8 mouse cellular contexts compared by ENCODE assay signal in genomic region chr11:20231128-20231878, GRCm38 (mm10). TPM values are rescaled to one million over a fixed set of nuclear protein-coding genes. Genes with fewer than 3 reads are reported as not detected.
A peak's percentile ranks its signal among the peaks of the same experiment; 100 is the strongest.
DNase-seq lines count a peak whose midpoint lies in the region; ATAC-seq lines count a peak whose summit lies in the region.

No protein-coding gene starts in this region.

- H3K27ac ChIP-seq in embryonic facial prominence, embryonic 14.5 days (replicated peaks; ENCODE audit: low read depth, low read length) = peak overlapping the region; percentile 56
- peak overlapping the region; percentile 75 for H3K27ac ChIP-seq in hindbrain, embryonic 10.5 days
- peak overlapping the region; percentile 38 for H3K27ac ChIP-seq in liver, embryonic 15.5 days (replicated peaks)
- no peak overlapping the region for H3K27ac ChIP-seq in neural tube, embryonic 11.5 days (ENCODE audit: low read depth, low read length)

- WGBS in embryonic facial prominence, embryonic 14.5 days = 57% methylated on average over 8 of the region's 8 CpGs
- 46% methylated on average over 8 of the region's 8 CpGs for WGBS in hindbrain, embryonic 10.5 days
- 22% methylated on average over 8 of the region's 8 CpGs for WGBS in liver, embryonic 15.5 days (ENCODE audit: insufficient replicate concordance)
- WGBS in neural tube, embryonic 11.5 days = 52% methylated on average over 8 of the region's 8 CpGs

- H3K4me3 ChIP-seq in embryonic facial prominence, embryonic 14.5 days (ENCODE audit: low read depth, low read length) = no peak overlapping the region
- no peak overlapping the region for H3K4me3 ChIP-seq in hindbrain, embryonic 10.5 days
- H3K4me3 ChIP-seq in liver, embryonic 15.5 days (replicated peaks) = no peak overlapping the region
- no peak overlapping the region for H3K4me3 ChIP-seq in neural tube, embryonic 11.5 days (ENCODE audit: low read depth, low read length)

- ATAC-seq in embryonic facial prominence, embryonic 14.5 days (ENCODE audit: low read depth) = peak; percentile 41
- peak; percentile 81 for ATAC-seq in liver, embryonic 15.5 days (ENCODE audit: insufficient read depth)
- ATAC-seq in neural tube, embryonic 11.5 days (ENCODE audit: insufficient read depth, low FRiP score, low TSS enrichment) = 0 out of 2 replicates have a peak, but pooled peaks have one; percentile 20

- no peaks in the 10 kb centered on the region for H3K27me3 ChIP-seq in embryonic facial prominence, embryonic 14.5 days (replicated peaks; ENCODE audit: control insufficient read depth, insufficient read depth, low read length)
- H3K27me3 ChIP-seq in hindbrain, embryonic 10.5 days (ENCODE audit: insufficient read depth, poor library complexity, severe bottlenecking) = no peaks in the 10 kb centered on the region
- H3K27me3 ChIP-seq in liver, embryonic 15.5 days = no peaks in the 10 kb centered on the region
- no peaks in the 10 kb centered on the region for H3K27me3 ChIP-seq in neural tube, embryonic 11.5 days (ENCODE audit: control insufficient read depth, insufficient read depth, low read length)

- peak; percentile 99 for DNase-seq in 416B (ENCODE audit: low read depth)
- DNase-seq in ES-CJ7 (ENCODE audit: low read depth, low spot score) = peak; percentile 99
- DNase-seq in embryonic facial prominence, embryonic 14.5 days (ENCODE audit: low spot score) = peak; percentile 68
- peak; percentile 36 for DNase-seq in hindbrain, embryonic 10.5 days (ENCODE audit: low spot score)
- DNase-seq in neural tube, embryonic 11.5 days (ENCODE audit: low spot score) = peak; percentile 19
- DNase-seq in cerebellum, postnatal 14 days = no peak
- DNase-seq in spleen, adult 18-20 months = no peak

- H3K4me2 ChIP-seq in embryonic facial prominence, embryonic 14.5 days (ENCODE audit: low read depth, low read length) = no peak overlapping the region
- no peak overlapping the region for H3K4me2 ChIP-seq in liver, embryonic 15.5 days
- H3K4me2 ChIP-seq in neural tube, embryonic 11.5 days (ENCODE audit: low read depth) = no peak overlapping the region

- no peak overlapping the region for H3K9ac ChIP-seq in embryonic facial prominence, embryonic 14.5 days (ENCODE audit: low read depth, low read length)
- H3K9ac ChIP-seq in liver, embryonic 15.5 days = no peak overlapping the region
- H3K9ac ChIP-seq in neural tube, embryonic 11.5 days (ENCODE audit: low read length) = no peak overlapping the region

- H3K9me3 ChIP-seq in embryonic facial prominence, embryonic 14.5 days (ENCODE audit: control insufficient read depth, low read length) = no peaks in the 10 kb centered on the region
- no peaks in the 10 kb centered on the region for H3K9me3 ChIP-seq in hindbrain, embryonic 10.5 days
- no peaks in the 10 kb centered on the region for H3K9me3 ChIP-seq in liver, embryonic 15.5 days (replicated peaks)
- H3K9me3 ChIP-seq in neural tube, embryonic 11.5 days (ENCODE audit: control insufficient read depth, low read length) = no peaks in the 10 kb centered on the region

- H3K4me1 ChIP-seq in embryonic facial prominence, embryonic 14.5 days (ENCODE audit: control insufficient read depth, insufficient read depth, low read length) = no peaks in the 10 kb centered on the region
- H3K4me1 ChIP-seq in hindbrain, embryonic 10.5 days (replicated peaks) = peaks cover 15% of the 10 kb centered on the region
- H3K4me1 ChIP-seq in liver, embryonic 15.5 days (replicated peaks) = peaks cover 31% of the 10 kb centered on the region
- H3K4me1 ChIP-seq in neural tube, embryonic 11.5 days (ENCODE audit: control insufficient read depth, insufficient read depth, low read length) = no peaks in the 10 kb centered on the region

- peaks cover 88% of the 10 kb centered on the region for H3K36me3 ChIP-seq in embryonic facial prominence, embryonic 14.5 days (ENCODE audit: control insufficient read depth, insufficient read depth, low read length)
- peaks cover 96% of the 10 kb centered on the region for H3K36me3 ChIP-seq in hindbrain, embryonic 10.5 days
- H3K36me3 ChIP-seq in liver, embryonic 15.5 days (replicated peaks) = peaks cover 87% of the 10 kb centered on the region
- peaks cover 15% of the 10 kb centered on the region for H3K36me3 ChIP-seq in neural tube, embryonic 11.5 days (ENCODE audit: control insufficient read depth, insufficient read depth, low read length)

RNA-seq across cellular contexts. Expression of gene Cep68, which starts 17.9 kb away (rescaled TPM):
- polyA plus RNA-seq in embryonic facial prominence, embryonic 14.5 days (2014; fragmentation: Nextera tagmentation; extraction: Ambion mirVana) = 27.9 and 32.5 TPM in 2 replicates
- polyA plus RNA-seq in hindbrain, embryonic 10.5 days (2016; fragmentation: Nextera tagmentation; extraction: Ambion mirVana) = 34.1 and 39.3 TPM in 2 replicates
- polyA plus RNA-seq in liver, embryonic 15.5 days (2015; fragmentation: Nextera tagmentation; extraction: Ambion mirVana) = 7.0 and 7.1 TPM in 2 replicates
- polyA plus RNA-seq in neural tube, embryonic 11.5 days (2014; fragmentation: Nextera tagmentation; extraction: Ambion mirVana) = 33.5 and 35.3 TPM in 2 replicates

RNA-seq across cellular contexts. Expression of gene Rab1a, which starts 30.1 kb away (rescaled TPM):
- polyA plus RNA-seq in embryonic facial prominence, embryonic 14.5 days (2014; fragmentation: Nextera tagmentation; extraction: Ambion mirVana) = 237 and 249 TPM in 2 replicates
- 208 and 216 TPM in 2 replicates for polyA plus RNA-seq in hindbrain, embryonic 10.5 days (2016; fragmentation: Nextera tagmentation; extraction: Ambion mirVana)
- polyA plus RNA-seq in liver, embryonic 15.5 days (2015; fragmentation: Nextera tagmentation; extraction: Ambion mirVana) = 80.4 and 96.4 TPM in 2 replicates
- polyA plus RNA-seq in neural tube, embryonic 11.5 days (2014; fragmentation: Nextera tagmentation; extraction: Ambion mirVana) = 252 and 253 TPM in 2 replicates

Comparison
In these comparisons a context has a peak if more than half of its experiments do, and no peak if none do; other contexts are left out.
1. DNase-seq: peak in 416B (single experiment), ES-CJ7 (single experiment), embryonic facial prominence, embryonic 14.5 days (single experiment), hindbrain, embryonic 10.5 days (single experiment) and neural tube, embryonic 11.5 days (single experiment); none in cerebellum, postnatal 14 days (0 of 2) and spleen, adult 18-20 months (0 of 2).
2. ATAC-seq: peak in every context shown above with its lines; median percentile 81 in liver, embryonic 15.5 days; 41 in embryonic facial prominence, embryonic 14.5 days; 20 in neural tube, embryonic 11.5 days.